Mouse (Mus musculus) MEL (cell line): ENCODE results near the gene Klb. TPM values are rescaled to one million over a fixed set of nuclear protein-coding genes. Genes with fewer than 3 reads are reported as not detected.

ENCODE experiments used
- DNase-seq: peaks from one replicate; pipeline ENCODE4 v3.0.0; 2011; ENCODE audit warnings: low read depth, low spot score
- H3K27ac ChIP-seq: 2 replicates; pipeline ENCODE4 v1.5.1; 2012; ENCODE audit warnings: low read depth, mild to moderate bottlenecking, control low read depth, low read length, moderate library complexity; ENCODE audit not compliant: control insufficient read depth
- H3K27me3 ChIP-seq, 2 experiments: fragments of 150-350 bp in 1 of 2; sonication (generic) in 1 of 2; 2 replicates each; pipeline ENCODE4 v1.6.1; 2012; ENCODE audit warnings: low read length in 2 of 2, mild to moderate bottlenecking in 2 of 2, improper control_type of control experiment in 1 of 2, moderate library complexity in 1 of 2; ENCODE audit not compliant: insufficient read depth in 2 of 2, control insufficient read depth in 1 of 2
- H3K36me3 ChIP-seq, 2 experiments: 2 replicates each; pipeline ENCODE4 v1.6.1; 2012 to 2014; ENCODE audit warnings: low read length in 2 of 2, improper control_type of control experiment in 1 of 2, inconsistent platforms in 1 of 2, mild to moderate bottlenecking in 1 of 2; ENCODE audit not compliant: insufficient read depth in 2 of 2, control insufficient read depth in 1 of 2
- H3K4me1 ChIP-seq, 2 experiments: fragments of 150-350 bp in 1 of 2; sonication (generic) in 1 of 2; 2 replicates each; pipeline ENCODE4 v1.6.1; 2012; ENCODE audit warnings: low read length in 2 of 2, improper control_type of control experiment in 1 of 2, mild to moderate bottlenecking in 1 of 2; ENCODE audit not compliant: insufficient read depth in 2 of 2, control insufficient read depth in 1 of 2
- H3K4me3 ChIP-seq, 2 experiments: fragments of 150-350 bp in 1 of 2; sonication (generic) in 1 of 2; 2 replicates each; pipeline ENCODE4 v1.5.1; 2012; ENCODE audit warnings: low read depth in 2 of 2, low read length in 2 of 2, mild to moderate bottlenecking in 2 of 2, moderate library complexity in 2 of 2, control low read depth in 1 of 2, improper control_type of control experiment in 1 of 2; ENCODE audit not compliant: control insufficient read depth in 1 of 2, insufficient read depth in 1 of 2
- H3K79me2 ChIP-seq: 2 replicates; pipeline ENCODE4 v1.6.1; 2012; ENCODE audit warnings: mild to moderate bottlenecking, low read length, moderate library complexity; ENCODE audit not compliant: control insufficient read depth, poor library complexity, insufficient read depth
- H3K9ac ChIP-seq: 2 replicates; pipeline ENCODE4 v1.6.1; 2012; ENCODE audit warnings: low read depth, mild to moderate bottlenecking, control low read depth, low read length, moderate library complexity; ENCODE audit not compliant: control insufficient read depth, poor library complexity, severe bottlenecking
- H3K9me3 ChIP-seq: fragments of 150-350 bp; sonication (generic); replicated peaks from 2 replicates; pipeline ENCODE4 v1.6.1; 2012; ENCODE audit warnings: mild to moderate bottlenecking, low read length, improper control_type of control experiment, moderate library complexity; ENCODE audit not compliant: insufficient read depth
- CTCF ChIP-seq, 3 experiments: IDR thresholded peaks in 2 of 3; conservative IDR thresholded peaks in 1 of 3; 2 replicates each; pipeline ENCODE4 v1.5.1; 2011 to 2012; ENCODE audit warnings: low read length in 3 of 3, low read depth in 2 of 3, mild to moderate bottlenecking in 2 of 3, improper control_type of control experiment in 1 of 3, inconsistent platforms in 1 of 3, mixed read lengths in 1 of 3, moderate library complexity in 1 of 3; ENCODE audit not compliant: control insufficient read depth in 1 of 3, insufficient read depth in 1 of 3, poor library complexity in 1 of 3, severe bottlenecking in 1 of 3
- EP300 ChIP-seq, 2 experiments: IDR thresholded peaks; 2 replicates each; pipeline ENCODE4 v1.6.1; 2011; ENCODE audit warnings: improper control_type of control experiment in 2 of 2, low read length in 2 of 2, low read depth in 1 of 2, mild to moderate bottlenecking in 1 of 2
- GATA1 ChIP-seq: IDR thresholded peaks from 2 replicates; pipeline ENCODE4 v1.6.1; 2011; ENCODE audit warnings: low read depth, low read length, improper control_type of control experiment
- MAFK ChIP-seq: IDR thresholded peaks from 2 replicates; pipeline ENCODE4 v1.6.1; 2011; ENCODE audit warnings: low read depth, mild to moderate bottlenecking, low read length, improper control_type of control experiment, borderline replicate concordance
- MAX ChIP-seq: IDR thresholded peaks from 2 replicates; pipeline ENCODE4 v1.6.1; 2011; ENCODE audit warnings: low read length, improper control_type of control experiment
- MYB ChIP-seq: IDR thresholded peaks from 2 replicates; pipeline ENCODE4 v1.6.1; 2011; ENCODE audit warnings: mild to moderate bottlenecking, low read depth, low read length, improper control_type of control experiment
- POLR2A ChIP-seq, 2 experiments: IDR thresholded peaks; 2 replicates each; pipeline ENCODE4 v1.6.1; 2011 to 2012; ENCODE audit warnings: low read length in 2 of 2, mild to moderate bottlenecking in 2 of 2, control low read depth in 1 of 2, improper control_type of control experiment in 1 of 2, low read depth in 1 of 2, moderate library complexity in 1 of 2; ENCODE audit not compliant: control insufficient read depth in 1 of 2, insufficient read depth in 1 of 2, poor library complexity in 1 of 2
- POLR2AphosphoS2 ChIP-seq: IDR thresholded peaks from 2 replicates; pipeline ENCODE4 v1.6.1; 2011; ENCODE audit warnings: low read length, improper control_type of control experiment
- POLR2AphosphoS5 ChIP-seq: IDR thresholded peaks from 2 replicates; pipeline ENCODE4 v1.6.1; 2012; ENCODE audit warnings: low read depth, borderline replicate concordance, mild to moderate bottlenecking, inconsistent platforms, low read length, moderate library complexity, mixed read lengths
- SIN3A ChIP-seq: IDR thresholded peaks from 2 replicates; pipeline ENCODE4 v1.6.1; 2012; ENCODE audit warnings: low read length, improper control_type of control experiment, inconsistent platforms
- TAL1 ChIP-seq: IDR thresholded peaks from 2 replicates; pipeline ENCODE4 v1.6.1; 2012; ENCODE audit warnings: mild to moderate bottlenecking, inconsistent platforms, low read length, moderate library complexity, mixed read lengths
- TBP ChIP-seq: IDR thresholded peaks from 2 replicates; pipeline ENCODE4 v1.8.0; 2011; ENCODE audit warnings: low read depth, low read length, improper control_type of control experiment
- TCF12 ChIP-seq: IDR thresholded peaks from 2 replicates; pipeline ENCODE4 v1.6.1; 2014; ENCODE audit warnings: low read depth, mild to moderate bottlenecking, inconsistent platforms, low read length, improper control_type of control experiment, moderate library complexity
- UBTF ChIP-seq: IDR thresholded peaks from 2 replicates; pipeline ENCODE4 v1.6.1; 2012; ENCODE audit warnings: low read depth, mild to moderate bottlenecking, inconsistent platforms, low read length, improper control_type of control experiment, moderate library complexity, borderline replicate concordance; ENCODE audit not compliant: insufficient read depth
- USF1 ChIP-seq: IDR thresholded peaks from 2 replicates; pipeline ENCODE4 v1.6.1; 2014; ENCODE audit warnings: low read depth, mild to moderate bottlenecking, inconsistent platforms, low read length, improper control_type of control experiment, moderate library complexity
- USF2 ChIP-seq, 2 experiments: IDR thresholded peaks; 2 replicates each; pipeline ENCODE4 v1.6.1; 2011 to 2012; ENCODE audit warnings: improper control_type of control experiment in 2 of 2, low read length in 2 of 2, borderline replicate concordance in 1 of 2, inconsistent platforms in 1 of 2, low read depth in 1 of 2, mild to moderate bottlenecking in 1 of 2; ENCODE audit not compliant: insufficient read depth in 1 of 2
- ZC3H11A ChIP-seq: IDR thresholded peaks from 2 replicates; pipeline ENCODE4 v1.6.1; 2012; ENCODE audit warnings: low read depth, mild to moderate bottlenecking, inconsistent platforms, low read length, improper control_type of control experiment
- ZMIZ1 ChIP-seq: IDR thresholded peaks from 2 replicates; pipeline ENCODE4 v1.6.1; 2012; ENCODE audit warnings: low read depth, mild to moderate bottlenecking, inconsistent platforms, low read length, improper control_type of control experiment, moderate library complexity
- ZNF384 ChIP-seq: IDR thresholded peaks from 2 replicates; pipeline ENCODE4 v1.6.1; 2012; ENCODE audit warnings: low read depth, mild to moderate bottlenecking, inconsistent platforms, low read length, improper control_type of control experiment
- polyA plus RNA-seq, 2 experiments: library from polyadenylated mRNA; stranded (reverse) in 1 of 2; unstranded in 1 of 2; fragments of >175 nt in 1 of 2; fragments of >200 nt in 1 of 2; gene quantifications; 2 replicates each; pipeline versions ENCODE4 v1.2.1 to v1.2.4; 2012; ENCODE audit warnings: low replicate concordance in 2 of 2, low read depth in 1 of 2; ENCODE audit not compliant: insufficient read length in 2 of 2, insufficient read depth in 1 of 2, missing spikeins in 1 of 2
- total RNA-seq: library from RNA; depleted of rRNA; stranded (reverse); fragments of 300-350 nt; gene quantifications from 2 replicates; pipeline ENCODE4 v1.2.3, GENCODE M21; 2012

The Klb gene
- total and polyA plus RNA-seq, 3 experiments: 0.04 TPM; not detected in 2

GRCm38 (mm10) chr5:65390648-65391644 lies 42.8 kb downstream of the Klb start, which contains the start of the genes Rpl9 and Lias (continued):
- no peak for TF ChIP-seq ZNF384
- peak; percentile 92 to 98 for TF ChIP-seq POLR2A (IDR thresholded peaks at IDR 0.05; ENCODE audit: control insufficient read depth in 1 of 2, insufficient read depth in 1 of 2, low read depth in 1 of 2, low read length in 2 of 2, poor library complexity in 1 of 2)
- TF ChIP-seq TBP: peak; percentile 98
- TF ChIP-seq SIN3A: peak; percentile 99
- TF ChIP-seq MAFK: no peak

DNA sequence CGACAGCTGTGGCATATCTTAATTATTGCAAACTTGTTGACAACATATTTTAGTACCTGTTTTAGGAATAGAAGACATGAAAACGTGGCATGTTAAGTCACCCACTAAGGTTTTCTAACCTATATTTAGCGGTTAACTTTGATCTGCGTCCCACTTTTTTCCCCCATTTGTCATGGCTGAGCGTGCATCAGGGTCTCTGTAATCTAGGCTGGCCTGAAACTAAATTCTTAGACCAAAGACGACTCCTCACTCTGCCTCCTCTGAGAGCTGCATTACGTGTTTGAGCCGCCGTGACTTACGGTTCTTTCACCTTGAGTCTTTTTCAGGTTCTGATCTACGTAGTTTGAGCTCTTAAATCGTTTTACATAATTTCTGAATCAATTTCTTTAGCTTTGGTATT lies 43.6 kb downstream of the Klb start:
- H3K36me3 ChIP-seq: peaks cover 16 to 19% of the 10 kb centered on the region in 2 experiments
- DNase-seq: peak; percentile 65

GRCm38 (mm10) chr5:65394425-65394824 lies 46.3 kb downstream of the Klb start:
- Histone ChIP-seq H3K79me2 (peaks cover 26% of the 10 kb centered on the region), H3K36me3 (peaks cover 6 to 9% of the 10 kb centered on the region in 2 experiments), H3K27ac (no peak overlapping the region), H3K9me3 (no peaks in the 10 kb centered on the region), H3K27me3 (no peaks in the 10 kb centered on the region), H3K4me3 (no peak overlapping the region), H3K9ac (no peak overlapping the region), H3K4me1 (peaks cover 0 to 2% of the 10 kb centered on the region in 2 experiments; a peak in 3 of 4 replicates)
- peak; percentile 43 for DNase-seq
- TF ChIP-seq ZC3H11A (no peak), ZMIZ1 (no peak), EP300 (IDR thresholded peaks at IDR 0.05; ENCODE audit: low read depth in 1 of 2, low read length in 2 of 2) (no peak), SIN3A (no peak), USF1 (no peak), CTCF (IDR thresholded peaks at IDR 0.05 in 2 of 3, conservative IDR thresholded peaks at IDR 0.05 in 1 of 3; ENCODE audit: control insufficient read depth in 1 of 3, insufficient read depth in 1 of 3, low read depth in 2 of 3, low read length in 3 of 3, poor library complexity in 1 of 3, severe bottlenecking in 1 of 3) (peak in 1 of 3 experiments; percentile 13; a peak in 1 of 6 replicates), POLR2AphosphoS2 (no peak), ZNF384 (peak; percentile 62; the same call in 1 of the 2 replicates), GATA1 (no peak), UBTF (no peak), USF2 (IDR thresholded peaks at IDR 0.05; ENCODE audit: borderline replicate concordance in 1 of 2, insufficient read depth in 1 of 2, low read depth in 1 of 2, low read length in 2 of 2) (no peak), MYB (no peak), MAX (no peak), TAL1 (no peak), POLR2AphosphoS5 (no peak)

More for the DNA sequence above, 43.6 kb downstream of the Klb start:
- peak overlapping the region; percentile 47 for H3K27ac ChIP-seq
- H3K4me1 ChIP-seq: peaks cover 2 to 7% of the 10 kb centered on the region in 2 experiments; a peak in 3 of 4 replicates
- H3K9ac ChIP-seq: peak overlapping the region; percentile 88
- peaks cover 31% of the 10 kb centered on the region for H3K79me2 ChIP-seq
- no peaks in the 10 kb centered on the region for H3K9me3 ChIP-seq
- H3K27me3 ChIP-seq: no peaks in the 10 kb centered on the region
- TF ChIP-seq EP300 (IDR thresholded peaks at IDR 0.05; ENCODE audit: low read depth in 1 of 2, low read length in 2 of 2): 0 out of 4 replicates have a peak, but pooled peaks of 1 of the 2 experiments have one; percentile 10
- TF ChIP-seq TCF12: no peak
- TF ChIP-seq MYB: no peak
- peak overlapping the region; percentile 72 to 96 for H3K4me3 ChIP-seq
